Mouse (Mus musculus) MEL (cell line): ENCODE measurements around the gene Tor1aip2.

Source experiments
- CHD2 ChIP-seq: IDR thresholded peaks from 2 replicates; pipeline ENCODE4 v1.6.1; 2011; ENCODE audit warnings: low read length, improper control_type of control experiment
- CTCF ChIP-seq, 3 experiments: IDR thresholded peaks in 2 of 3; conservative IDR thresholded peaks in 1 of 3; 2 replicates each; pipeline ENCODE4 v1.5.1; 2011 to 2012; ENCODE audit warnings: low read length in 3 of 3, low read depth in 2 of 3, mild to moderate bottlenecking in 2 of 3, improper control_type of control experiment in 1 of 3, inconsistent platforms in 1 of 3, mixed read lengths in 1 of 3, moderate library complexity in 1 of 3; ENCODE audit not compliant: control insufficient read depth in 1 of 3, insufficient read depth in 1 of 3, poor library complexity in 1 of 3, severe bottlenecking in 1 of 3
- EP300 ChIP-seq, 2 experiments: IDR thresholded peaks; 2 replicates each; pipeline ENCODE4 v1.6.1; 2011; ENCODE audit warnings: improper control_type of control experiment in 2 of 2, low read length in 2 of 2, low read depth in 1 of 2, mild to moderate bottlenecking in 1 of 2
- POLR2A ChIP-seq, 2 experiments: IDR thresholded peaks; 2 replicates each; pipeline ENCODE4 v1.6.1; 2011 to 2012; ENCODE audit warnings: low read length in 2 of 2, mild to moderate bottlenecking in 2 of 2, control low read depth in 1 of 2, improper control_type of control experiment in 1 of 2, low read depth in 1 of 2, moderate library complexity in 1 of 2; ENCODE audit not compliant: control insufficient read depth in 1 of 2, insufficient read depth in 1 of 2, poor library complexity in 1 of 2
- POLR2AphosphoS2 ChIP-seq: IDR thresholded peaks from 2 replicates; pipeline ENCODE4 v1.6.1; 2011; ENCODE audit warnings: low read length, improper control_type of control experiment

- TF ChIP-seq CHD2 (no peak), EP300 (IDR thresholded peaks at IDR 0.05; ENCODE audit: low read depth in 1 of 2, low read length in 2 of 2) (no peak), POLR2A (IDR thresholded peaks at IDR 0.05; ENCODE audit: control insufficient read depth in 1 of 2, insufficient read depth in 1 of 2, low read depth in 1 of 2, low read length in 2 of 2, poor library complexity in 1 of 2) (no peak), POLR2AphosphoS2 (no peak), CTCF (IDR thresholded peaks at IDR 0.05 in 2 of 3, conservative IDR thresholded peaks at IDR 0.05 in 1 of 3; ENCODE audit: control insufficient read depth in 1 of 3, insufficient read depth in 1 of 3, low read depth in 2 of 3, low read length in 3 of 3, poor library complexity in 1 of 3, severe bottlenecking in 1 of 3) (no peak)
Observed at GRCm38 (mm10) chr1:156077655-156078054, 42.5 kb downstream of the Tor1aip2 start.
